Mouse (Mus musculus): ENCODE results near the gene Hist1h2af. TPM values are rescaled to one million over a fixed set of nuclear protein-coding genes. Genes with fewer than 3 reads are reported as not detected.
"Not testable (repeated sequence)": the region's sequence is repeated elsewhere in the genome, so short reads cannot be mapped to it uniquely, and the experiment has no call there.

The Hist1h2af gene
- polyA plus RNA-seq, 1 experiment from 2014 or later = not detected

DNA sequence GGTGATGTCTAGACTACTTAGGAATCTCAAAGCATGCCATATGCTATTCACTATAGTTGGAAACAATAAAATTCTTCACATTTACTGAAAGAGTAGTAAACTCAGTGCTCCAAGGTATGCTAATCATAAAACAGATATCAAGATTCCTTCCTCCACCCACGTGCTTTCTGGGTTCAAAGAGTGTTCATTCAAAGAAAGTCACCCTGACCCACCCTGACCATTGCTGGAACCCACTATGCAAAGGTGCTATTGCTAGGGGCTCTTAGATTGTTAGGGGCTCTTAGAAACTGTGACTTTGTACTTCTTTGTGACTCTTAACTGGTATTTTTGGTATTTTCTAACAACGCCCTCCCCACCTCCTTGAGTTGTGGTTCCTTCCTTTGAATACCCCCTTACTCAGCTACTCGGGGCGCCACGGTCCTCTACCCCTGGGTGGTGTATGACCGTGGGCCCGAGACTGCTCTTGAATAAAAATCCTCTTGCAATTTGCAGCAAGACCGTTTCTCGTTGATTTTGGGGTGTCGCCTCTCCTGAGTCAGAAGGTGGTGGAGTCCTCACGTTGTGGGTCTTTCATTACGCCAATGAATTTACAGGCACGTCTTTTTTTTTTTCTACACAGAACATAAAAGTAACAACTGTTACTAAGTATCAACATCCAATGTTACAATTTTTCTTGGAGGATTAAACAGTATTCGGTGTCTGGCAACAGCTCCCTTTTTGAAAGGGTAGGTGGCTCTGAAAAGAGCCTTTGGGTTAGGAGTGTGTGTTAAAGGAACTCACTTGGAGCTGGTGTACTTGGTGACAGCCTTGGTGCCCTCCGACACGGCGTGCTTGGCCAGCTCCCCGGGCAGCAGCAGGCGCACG lies 39.6 kb downstream of the Hist1h2af start:
- Histone ChIP-seq H3K4me3 (ENCODE audit: low read length) (peak overlapping the region; percentile 37), H3K27ac (ENCODE audit: low read depth, low read length) (peak overlapping the region; percentile 75), H3K4me2 (ENCODE audit: low read length) (peak overlapping the region; percentile 53), H3K4me1 (ENCODE audit: control insufficient read depth, insufficient read depth, low read depth, low read length) (peaks cover 26% of the 10 kb centered on the region)
- not testable (repeated sequence) for H3K9ac ChIP-seq (ENCODE audit: low read depth, low read length); ATAC-seq; H3K27me3 ChIP-seq (replicated peaks; ENCODE audit: control insufficient read depth, insufficient read depth, low read length); H3K9me3 ChIP-seq (ENCODE audit: control insufficient read depth, low read length); H3K36me3 ChIP-seq (ENCODE audit: control insufficient read depth, insufficient read depth, low read length)
- 15% methylated on average over 14 of the region's 20 CpGs for WGBS

- not testable (repeated sequence) for H3K9me3 ChIP-seq (ENCODE audit: control insufficient read depth, low read length); H3K36me3 ChIP-seq (ENCODE audit: control insufficient read depth, insufficient read depth, low read length); H3K9ac ChIP-seq (ENCODE audit: low read depth, low read length); H3K27me3 ChIP-seq (replicated peaks; ENCODE audit: control insufficient read depth, insufficient read depth, low read length)
- peak within 1 kb of the TSS; percentile 71 for H3K4me2 ChIP-seq (ENCODE audit: low read length)
- H3K27ac ChIP-seq (ENCODE audit: low read depth, low read length) = peak within 1 kb of the TSS; percentile 75
- WGBS = under 1% methylated on average over 19 of the region's 42 CpGs
- peaks cover 26% of the 10 kb centered on the region for H3K4me1 ChIP-seq (ENCODE audit: control insufficient read depth, insufficient read depth, low read depth, low read length)
- peak within 1 kb of the TSS; percentile 37 for H3K4me3 ChIP-seq (ENCODE audit: low read length)
- peak; percentile 92 for ATAC-seq
Measured at GRCm38 (mm10) chr13:23573898-23574524, 40.3 kb downstream of the Hist1h2af start, which contains the start of the genes Hist1h2bf and Hist1h2ad. Hist1h2bf (minus strand) TSS chr13:23574196. Hist1h2ad (plus strand) TSS chr13:23574381.

DNA sequence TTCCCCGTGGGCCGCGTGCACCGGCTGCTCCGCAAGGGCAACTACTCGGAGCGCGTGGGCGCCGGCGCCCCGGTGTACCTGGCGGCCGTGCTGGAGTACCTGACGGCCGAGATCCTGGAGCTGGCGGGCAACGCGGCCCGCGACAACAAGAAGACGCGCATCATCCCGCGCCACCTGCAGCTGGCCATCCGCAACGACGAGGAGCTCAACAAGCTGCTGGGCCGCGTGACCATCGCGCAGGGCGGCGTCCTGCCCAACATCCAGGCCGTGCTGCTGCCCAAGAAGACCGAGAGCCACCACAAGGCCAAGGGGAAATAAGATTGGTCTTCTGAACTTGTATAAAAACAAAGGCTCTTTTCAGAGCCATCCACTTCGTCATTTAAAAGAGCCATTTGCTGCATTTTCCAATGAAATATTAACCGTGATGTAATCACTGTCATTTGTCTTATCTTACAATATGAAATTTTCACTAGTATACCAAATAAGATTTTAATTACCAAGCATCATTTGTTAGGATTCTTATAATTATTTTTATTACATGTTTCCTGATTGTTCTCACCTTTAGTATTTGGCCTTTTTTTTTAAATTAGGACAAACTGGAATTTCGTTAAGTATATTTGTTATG lies 41.0 kb downstream of the Hist1h2af start:
- H3K4me3 ChIP-seq (ENCODE audit: low read length) = peak overlapping the region; percentile 34
- H3K9ac ChIP-seq (ENCODE audit: low read depth, low read length); H3K27me3 ChIP-seq (replicated peaks; ENCODE audit: control insufficient read depth, insufficient read depth, low read length); H3K36me3 ChIP-seq (ENCODE audit: control insufficient read depth, insufficient read depth, low read length); ATAC-seq; H3K9me3 ChIP-seq (ENCODE audit: control insufficient read depth, low read length): not testable (repeated sequence)
- peak overlapping the region; percentile 74 for H3K27ac ChIP-seq (ENCODE audit: low read depth, low read length)
- WGBS = 0% methylated on average over 5 of the region's 39 CpGs
- H3K4me1 ChIP-seq (ENCODE audit: control insufficient read depth, insufficient read depth, low read depth, low read length) = peaks cover 26% of the 10 kb centered on the region
- peak overlapping the region; percentile 71 for H3K4me2 ChIP-seq (ENCODE audit: low read length)

DNA sequence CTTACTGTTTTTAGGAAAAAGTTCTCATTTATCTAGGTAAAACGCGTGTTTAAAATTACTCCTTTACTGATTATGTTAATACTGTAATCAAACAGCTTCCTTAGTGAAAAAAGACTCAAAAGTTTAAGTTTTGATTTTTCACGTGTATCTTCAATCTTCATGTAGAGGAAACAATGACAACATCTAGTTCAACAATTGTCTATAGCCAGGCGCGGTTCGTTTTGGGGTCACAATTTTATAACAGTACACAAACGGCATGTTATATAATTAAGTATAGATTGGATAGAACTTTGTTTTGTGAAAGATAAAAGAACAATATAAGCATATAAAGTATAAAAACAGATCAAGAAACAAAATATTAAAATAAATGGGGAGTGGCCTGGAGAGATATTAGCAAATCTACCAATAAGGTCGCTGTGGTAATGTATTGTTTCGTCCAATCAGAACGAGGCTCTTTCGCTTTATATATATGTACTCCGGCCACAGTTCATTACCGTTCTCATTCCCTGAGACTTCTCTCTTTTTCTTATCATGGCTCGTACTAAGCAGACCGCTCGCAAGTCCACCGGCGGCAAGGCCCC lies 41.7 kb downstream of the Hist1h2af start, which contains the start of gene Hist1h3d:
Gene Hist1h3d, plus strand, starts transcription at position 493 of the 581 bp plus-strand sequence.
- Histone ChIP-seq H3K9ac (ENCODE audit: low read depth, low read length) (peak within 1 kb of the TSS; percentile 59), H3K4me2 (ENCODE audit: low read length) (peak within 1 kb of the TSS; percentile 71), H3K9me3 (ENCODE audit: control insufficient read depth, low read length) (no peaks in the 10 kb centered on the region), H3K27me3 (replicated peaks; ENCODE audit: control insufficient read depth, insufficient read depth, low read length) (no peaks in the 10 kb centered on the region), H3K27ac (ENCODE audit: low read depth, low read length) (peak within 1 kb of the TSS; percentile 72), H3K4me3 (ENCODE audit: low read length) (peak within 1 kb of the TSS; percentile 42), H3K4me1 (ENCODE audit: control insufficient read depth, insufficient read depth, low read depth, low read length) (peaks cover 21% of the 10 kb centered on the region), H3K36me3 (ENCODE audit: control insufficient read depth, insufficient read depth, low read length) (no peaks in the 10 kb centered on the region)
- peak; percentile 68 for ATAC-seq
- under 1% methylated on average over 18 of the region's 18 CpGs for WGBS

DNA sequence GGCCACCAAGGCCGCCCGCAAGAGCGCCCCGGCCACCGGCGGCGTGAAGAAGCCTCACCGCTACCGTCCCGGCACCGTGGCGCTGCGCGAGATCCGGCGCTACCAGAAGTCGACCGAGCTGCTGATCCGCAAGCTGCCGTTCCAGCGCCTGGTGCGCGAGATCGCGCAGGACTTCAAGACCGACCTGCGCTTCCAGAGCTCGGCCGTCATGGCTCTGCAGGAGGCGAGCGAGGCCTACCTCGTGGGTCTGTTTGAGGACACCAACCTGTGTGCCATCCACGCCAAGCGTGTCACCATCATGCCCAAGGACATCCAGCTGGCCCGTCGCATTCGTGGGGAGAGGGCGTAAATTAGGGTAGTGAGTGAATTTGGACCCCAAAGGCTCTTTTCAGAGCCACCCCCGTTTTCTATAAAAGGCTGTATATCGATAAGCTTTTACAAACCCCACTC lies 42.2 kb downstream of the Hist1h2af start:
- not testable (repeated sequence) for H3K27me3 ChIP-seq (replicated peaks; ENCODE audit: control insufficient read depth, insufficient read depth, low read length); H3K9me3 ChIP-seq (ENCODE audit: control insufficient read depth, low read length); ATAC-seq; H3K36me3 ChIP-seq (ENCODE audit: control insufficient read depth, insufficient read depth, low read length)
- peak overlapping the region; percentile 42 for H3K4me3 ChIP-seq (ENCODE audit: low read length)
- H3K9ac ChIP-seq (ENCODE audit: low read depth, low read length) = peak overlapping the region; percentile 59
- WGBS = 1% methylated on average over 8 of the region's 40 CpGs
- peaks cover 21% of the 10 kb centered on the region for H3K4me1 ChIP-seq (ENCODE audit: control insufficient read depth, insufficient read depth, low read depth, low read length)
- H3K27ac ChIP-seq (ENCODE audit: low read depth, low read length) = peak overlapping the region; percentile 71
- peak overlapping the region; percentile 71 for H3K4me2 ChIP-seq (ENCODE audit: low read length)

GRCm38 (mm10) chr13:23576351-23576881 lies 42.7 kb downstream of the Hist1h2af start:
- H3K27me3 ChIP-seq (replicated peaks; ENCODE audit: control insufficient read depth, insufficient read depth, low read length) = no peaks in the 10 kb centered on the region

GRCm38 (mm10) chr13:23576906-23577639 lies 43.4 kb downstream of the Hist1h2af start:
- peak overlapping the region; percentile 23; the same call in 1 of the 2 replicates for H3K27ac ChIP-seq (ENCODE audit: low read depth, low read length)
- 52% methylated on average over 6 of the region's 6 CpGs for WGBS
- no peak overlapping the region for H3K4me3 ChIP-seq (ENCODE audit: low read length)

More at GRCm38 (mm10) chr13:23576351-23576881, 42.7 kb downstream of the Hist1h2af start:
- Histone ChIP-seq H3K9me3 (ENCODE audit: control insufficient read depth, low read length) (no peaks in the 10 kb centered on the region), H3K36me3 (ENCODE audit: control insufficient read depth, insufficient read depth, low read length) (no peaks in the 10 kb centered on the region), H3K4me3 (ENCODE audit: low read length) (peak overlapping the region; percentile 42), H3K4me2 (ENCODE audit: low read length) (peak overlapping the region; percentile 71), H3K9ac (ENCODE audit: low read depth, low read length) (peak overlapping the region; percentile 59; the same call in 1 of the 2 replicates), H3K4me1 (ENCODE audit: control insufficient read depth, insufficient read depth, low read depth, low read length) (peaks cover 21% of the 10 kb centered on the region), H3K27ac (ENCODE audit: low read depth, low read length) (peak overlapping the region; percentile 71)
- ATAC-seq = no peak
- WGBS = 6% methylated on average over 7 of the region's 7 CpGs

DNA sequence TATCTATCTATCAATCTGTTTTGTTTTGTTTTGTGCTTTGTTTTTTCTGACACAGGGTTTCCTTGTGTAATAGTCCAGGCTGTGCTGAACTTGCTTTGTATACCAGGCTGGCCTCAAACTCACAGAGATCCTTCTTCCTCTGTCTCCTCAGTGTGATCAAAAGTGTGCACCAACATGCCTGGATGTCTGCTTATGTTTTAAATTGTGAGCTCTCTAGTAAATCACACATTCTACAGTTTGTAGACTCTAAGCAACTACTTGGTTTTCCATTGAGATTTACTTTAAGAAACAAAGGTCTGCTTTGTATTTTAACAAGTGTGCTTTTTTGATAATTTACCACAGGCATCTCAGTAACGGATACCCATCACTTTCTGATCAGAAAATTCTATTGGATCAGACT lies 44.1 kb downstream of the Hist1h2af start:
- no peaks in the 10 kb centered on the region for H3K9me3 ChIP-seq (ENCODE audit: control insufficient read depth, low read length)
- no peak for ATAC-seq
- no peak overlapping the region for H3K9ac ChIP-seq (ENCODE audit: low read depth, low read length)
- H3K27ac ChIP-seq (ENCODE audit: low read depth, low read length) = no peak overlapping the region
- H3K4me3 ChIP-seq (ENCODE audit: low read length) = no peak overlapping the region
- 100% methylated on average over 1 of the region's 1 CpGs for WGBS
- no peaks in the 10 kb centered on the region for H3K27me3 ChIP-seq (replicated peaks; ENCODE audit: control insufficient read depth, insufficient read depth, low read length)
- no peak overlapping the region for H3K4me2 ChIP-seq (ENCODE audit: low read length)
- no peaks in the 10 kb centered on the region for H3K36me3 ChIP-seq (ENCODE audit: control insufficient read depth, insufficient read depth, low read length)
- H3K4me1 ChIP-seq (ENCODE audit: control insufficient read depth, insufficient read depth, low read depth, low read length) = peaks cover 19% of the 10 kb centered on the region

More at GRCm38 (mm10) chr13:23576906-23577639, 43.4 kb downstream of the Hist1h2af start:
- H3K4me1 ChIP-seq (ENCODE audit: control insufficient read depth, insufficient read depth, low read depth, low read length) = peaks cover 21% of the 10 kb centered on the region
- H3K9me3 ChIP-seq (ENCODE audit: control insufficient read depth, low read length) = no peaks in the 10 kb centered on the region
- ATAC-seq = no peak
- H3K27me3 ChIP-seq (replicated peaks; ENCODE audit: control insufficient read depth, insufficient read depth, low read length) = no peaks in the 10 kb centered on the region
- H3K9ac ChIP-seq (ENCODE audit: low read depth, low read length) = no peak overlapping the region
- no peaks in the 10 kb centered on the region for H3K36me3 ChIP-seq (ENCODE audit: control insufficient read depth, insufficient read depth, low read length)
- peak overlapping the region; percentile 71 for H3K4me2 ChIP-seq (ENCODE audit: low read length)
